Mouse (Mus musculus): ENCODE results near the gene Ndrg4. TPM values are rescaled to one million over a fixed set of nuclear protein-coding genes. Genes with fewer than 3 reads are reported as not detected.

The Ndrg4 gene
- polyA plus RNA-seq, 1 experiment = 83.9 TPM

DNA sequence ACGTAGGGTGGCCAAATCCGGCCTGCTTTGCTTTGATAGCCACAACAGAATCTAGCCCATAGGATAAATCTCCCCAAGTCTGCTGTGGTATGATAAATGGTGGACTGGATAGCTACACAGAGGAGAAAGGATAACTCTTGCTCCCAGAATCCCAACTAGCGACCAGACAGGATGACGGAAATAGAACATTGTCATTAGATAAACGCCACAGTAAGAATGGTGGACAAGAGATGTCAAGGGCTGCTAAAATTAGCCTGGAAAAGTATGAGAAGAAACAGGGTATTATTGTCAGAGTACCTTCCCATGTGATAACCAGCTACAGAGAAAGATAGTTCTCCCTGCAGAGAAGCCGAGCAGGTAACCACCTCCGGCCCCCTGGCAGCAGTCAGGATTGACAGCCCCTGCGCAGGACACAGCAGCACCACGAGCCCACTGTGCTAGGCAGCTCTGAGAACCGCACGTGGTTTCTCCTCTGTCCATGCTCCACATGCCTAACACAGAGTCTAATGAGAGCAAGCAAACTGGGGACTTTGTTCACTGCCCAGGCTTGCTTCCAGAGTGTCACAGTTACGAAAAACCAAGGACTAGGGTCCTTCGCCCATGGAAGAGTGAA, 14.3 kb downstream of the Ndrg4 start:
- H3K4me2 ChIP-seq (ENCODE audit: low read depth) = no peak overlapping the region
- H3K27me3 ChIP-seq (ENCODE audit: control insufficient read depth, insufficient read depth, insufficient read length) = no peaks in the 10 kb centered on the region
- peaks cover 5% of the 10 kb centered on the region for H3K79me2 ChIP-seq (ENCODE audit: control insufficient read depth, insufficient read depth)
- H3K4me3 ChIP-seq = no peak overlapping the region
- no peak for TF ChIP-seq CEBPB (IDR thresholded peaks at IDR 0.05; ENCODE audit: insufficient read depth, poor library complexity, severe bottlenecking)
- TF ChIP-seq USF1 (IDR thresholded peaks at IDR 0.05; ENCODE audit: low read depth) = no peak
- TF ChIP-seq POLR2AphosphoS2 (IDR thresholded peaks at IDR 0.05; ENCODE audit: insufficient read length, low read depth) = no peak
- TF ChIP-seq MYOD1 (IDR thresholded peaks at IDR 0.05; ENCODE audit: control insufficient read depth in 1 of 3, insufficient read length in 2 of 3, low read depth in 2 of 3) = no peak
- no peak for TF ChIP-seq TCF12 (IDR thresholded peaks at IDR 0.05; ENCODE audit: insufficient read depth, poor library complexity, severe bottlenecking)
- TF ChIP-seq POLR2A (IDR thresholded peaks at IDR 0.05; ENCODE audit: insufficient read length, low read depth) = no peak
- no peak for TF ChIP-seq TCF3 (IDR thresholded peaks at IDR 0.05; ENCODE audit: insufficient read length, low read depth)
- no peak for TF ChIP-seq REST (IDR thresholded peaks at IDR 0.05; ENCODE audit: insufficient read depth, insufficient read length)
- TF ChIP-seq MYOG (IDR thresholded peaks at IDR 0.05; ENCODE audit: control insufficient read depth in 1 of 3, insufficient read depth in 1 of 3, insufficient read length in 2 of 3, low read depth in 2 of 3) = no peak
- TF ChIP-seq MAX (IDR thresholded peaks at IDR 0.05; ENCODE audit: low read depth) = no peak
- TF ChIP-seq E2F4 (IDR thresholded peaks at IDR 0.05; ENCODE audit: insufficient read depth) = no peak
- no peak for TF ChIP-seq SRF (IDR thresholded peaks at IDR 0.05; ENCODE audit: control insufficient read depth, insufficient read length, low read depth)
- H3ac ChIP-seq (ENCODE audit: control insufficient read depth, insufficient read length) = no peak overlapping the region
- H3K36me3 ChIP-seq (ENCODE audit: control insufficient read depth, insufficient read depth) = no peaks in the 10 kb centered on the region

DNA sequence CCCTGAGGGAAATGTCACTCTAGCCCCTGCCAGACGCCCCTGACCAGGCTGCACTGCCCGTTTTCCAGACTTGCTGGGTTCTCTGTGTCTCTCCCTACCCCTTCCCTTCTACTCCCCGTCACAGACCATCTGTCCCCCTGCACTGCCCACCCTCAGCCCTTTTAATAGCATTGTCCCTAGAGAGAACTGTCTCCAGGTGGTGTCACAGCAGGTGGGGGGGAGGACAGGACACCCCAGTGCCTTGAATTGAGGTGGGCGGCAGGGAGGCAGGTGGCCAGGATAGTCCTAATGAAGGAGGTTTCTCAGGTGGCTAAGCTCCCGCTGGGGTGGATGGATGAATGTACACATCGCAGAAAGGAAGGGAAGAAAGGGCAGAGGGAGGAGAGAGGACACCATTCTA, 17.9 kb downstream of the Ndrg4 start:
- Histone ChIP-seq H3K27me3 (ENCODE audit: control insufficient read depth, insufficient read depth, insufficient read length) (no peaks in the 10 kb centered on the region), H3K36me3 (ENCODE audit: control insufficient read depth, insufficient read depth) (no peaks in the 10 kb centered on the region), H3K4me2 (ENCODE audit: low read depth) (no peak overlapping the region), H3K4me3 (no peak overlapping the region), H3ac (ENCODE audit: control insufficient read depth, insufficient read length) (no peak overlapping the region), H3K79me2 (ENCODE audit: control insufficient read depth, insufficient read depth) (peaks cover 5% of the 10 kb centered on the region)
- no peak for TF ChIP-seq TCF12 (IDR thresholded peaks at IDR 0.05; ENCODE audit: insufficient read depth, poor library complexity, severe bottlenecking)

DNA sequence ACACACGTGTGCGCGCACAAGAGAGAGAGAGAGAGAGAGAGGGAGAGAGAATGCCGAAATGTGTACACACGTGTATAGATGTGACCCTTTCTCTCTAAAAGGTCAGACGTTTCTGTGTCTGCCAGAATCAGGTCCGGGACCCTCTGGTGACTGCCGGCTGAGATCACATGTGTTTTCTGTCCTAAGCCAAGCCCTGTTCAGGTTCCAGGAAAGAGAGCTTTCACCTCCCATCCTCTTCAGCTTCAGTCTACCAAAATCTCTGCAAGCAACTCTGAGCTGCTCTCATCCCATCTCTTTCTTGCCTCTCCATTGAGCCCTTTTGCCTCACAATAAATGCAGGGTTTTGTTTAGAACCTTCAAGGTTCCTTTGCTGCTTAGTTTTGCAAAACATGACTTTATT, 19.9 kb downstream of the Ndrg4 start:
- no peak for TF ChIP-seq MYOG (IDR thresholded peaks at IDR 0.05; ENCODE audit: control insufficient read depth in 1 of 3, insufficient read depth in 1 of 3, insufficient read length in 2 of 3, low read depth in 2 of 3)
- no peak for TF ChIP-seq MAX (IDR thresholded peaks at IDR 0.05; ENCODE audit: low read depth)
- Histone ChIP-seq H3K27me3 (ENCODE audit: control insufficient read depth, insufficient read depth, insufficient read length) (no peaks in the 10 kb centered on the region), H3K4me3 (no peak overlapping the region), H3ac (ENCODE audit: control insufficient read depth, insufficient read length) (no peak overlapping the region), H3K36me3 (ENCODE audit: control insufficient read depth, insufficient read depth) (no peaks in the 10 kb centered on the region), H3K4me2 (ENCODE audit: low read depth) (peak overlapping the region; percentile 74), H3K79me2 (ENCODE audit: control insufficient read depth, insufficient read depth) (peaks cover 4% of the 10 kb centered on the region)

DNA sequence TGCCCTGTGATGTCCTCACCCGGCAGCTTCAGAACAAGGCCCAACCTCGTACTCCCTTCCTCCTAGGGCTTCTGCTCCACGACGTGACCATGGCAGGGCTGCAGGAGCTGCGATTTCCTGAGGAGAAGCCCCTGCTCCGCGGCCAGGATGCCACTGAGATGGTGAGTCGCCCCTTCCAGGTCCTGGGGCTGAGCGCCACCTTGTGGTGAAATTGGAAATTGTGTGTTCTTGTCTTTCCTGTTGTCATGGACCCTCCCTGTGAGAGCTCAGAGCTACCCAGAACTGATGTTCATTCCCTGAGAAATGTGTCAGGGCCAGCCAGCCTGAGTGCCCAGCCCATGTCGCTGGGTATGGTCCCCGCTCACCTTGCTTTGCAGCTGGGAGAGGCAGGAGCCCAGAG, 20.3 kb downstream of the Ndrg4 start:
- H3ac ChIP-seq (ENCODE audit: control insufficient read depth, insufficient read length) = no peak overlapping the region
- no peaks in the 10 kb centered on the region for H3K27me3 ChIP-seq (ENCODE audit: control insufficient read depth, insufficient read depth, insufficient read length)
- TF ChIP-seq POLR2AphosphoS2 (IDR thresholded peaks at IDR 0.05; ENCODE audit: insufficient read length, low read depth) (no peak), MYOD1 (IDR thresholded peaks at IDR 0.05; ENCODE audit: control insufficient read depth in 1 of 3, insufficient read length in 2 of 3, low read depth in 2 of 3) (no peak), TCF12 (IDR thresholded peaks at IDR 0.05; ENCODE audit: insufficient read depth, poor library complexity, severe bottlenecking) (no peak), TCF3 (IDR thresholded peaks at IDR 0.05; ENCODE audit: insufficient read length, low read depth) (no peak), SRF (IDR thresholded peaks at IDR 0.05; ENCODE audit: control insufficient read depth, insufficient read length, low read depth) (no peak), POLR2A (IDR thresholded peaks at IDR 0.05; ENCODE audit: insufficient read length, low read depth) (no peak), MYOG (IDR thresholded peaks at IDR 0.05; ENCODE audit: control insufficient read depth in 1 of 3, insufficient read depth in 1 of 3, insufficient read length in 2 of 3, low read depth in 2 of 3) (no peak), REST (IDR thresholded peaks at IDR 0.05; ENCODE audit: insufficient read depth, insufficient read length) (no peak), USF1 (IDR thresholded peaks at IDR 0.05; ENCODE audit: low read depth) (no peak), E2F4 (IDR thresholded peaks at IDR 0.05; ENCODE audit: insufficient read depth) (no peak), MAX (IDR thresholded peaks at IDR 0.05; ENCODE audit: low read depth) (no peak), CEBPB (IDR thresholded peaks at IDR 0.05; ENCODE audit: insufficient read depth, poor library complexity, severe bottlenecking) (no peak)
- no peaks in the 10 kb centered on the region for H3K36me3 ChIP-seq (ENCODE audit: control insufficient read depth, insufficient read depth)
- H3K4me2 ChIP-seq (ENCODE audit: low read depth) = peak overlapping the region; percentile 74
- H3K79me2 ChIP-seq (ENCODE audit: control insufficient read depth, insufficient read depth) = no peaks in the 10 kb centered on the region
- H3K4me3 ChIP-seq = no peak overlapping the region

DNA sequence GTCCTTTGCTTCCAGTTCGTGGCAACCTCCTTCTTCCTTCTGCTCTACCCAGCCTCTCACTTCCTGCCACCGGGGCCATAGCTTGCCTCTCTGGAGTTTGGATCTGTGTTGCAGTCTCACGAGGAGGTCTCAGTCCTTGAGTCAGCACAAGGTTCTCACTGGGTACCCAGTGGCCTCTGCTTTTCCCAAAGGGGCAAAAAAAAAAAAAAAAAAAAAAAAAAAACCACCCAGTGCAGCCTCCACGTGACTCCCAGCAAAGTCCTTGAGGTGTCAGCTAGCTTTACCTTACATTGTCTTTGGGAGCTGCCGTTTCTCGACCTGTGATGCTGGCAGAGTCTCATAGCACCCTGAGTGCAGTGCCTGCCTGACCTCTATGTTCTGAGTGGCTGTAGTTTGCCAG, 21.4 kb downstream of the Ndrg4 start:
- no peaks in the 10 kb centered on the region for H3K27me3 ChIP-seq (ENCODE audit: control insufficient read depth, insufficient read depth, insufficient read length)
- no peak overlapping the region for H3K4me3 ChIP-seq
- H3K79me2 ChIP-seq (ENCODE audit: control insufficient read depth, insufficient read depth) = no peaks in the 10 kb centered on the region
- TF ChIP-seq TCF12 (IDR thresholded peaks at IDR 0.05; ENCODE audit: insufficient read depth, poor library complexity, severe bottlenecking) (no peak), TCF3 (IDR thresholded peaks at IDR 0.05; ENCODE audit: insufficient read length, low read depth) (no peak), E2F4 (IDR thresholded peaks at IDR 0.05; ENCODE audit: insufficient read depth) (no peak), REST (IDR thresholded peaks at IDR 0.05; ENCODE audit: insufficient read depth, insufficient read length) (no peak), USF1 (IDR thresholded peaks at IDR 0.05; ENCODE audit: low read depth) (no peak), CEBPB (IDR thresholded peaks at IDR 0.05; ENCODE audit: insufficient read depth, poor library complexity, severe bottlenecking) (no peak), MYOD1 (IDR thresholded peaks at IDR 0.05; ENCODE audit: control insufficient read depth in 1 of 3, insufficient read length in 2 of 3, low read depth in 2 of 3) (no peak), MAX (IDR thresholded peaks at IDR 0.05; ENCODE audit: low read depth) (no peak), SRF (IDR thresholded peaks at IDR 0.05; ENCODE audit: control insufficient read depth, insufficient read length, low read depth) (no peak), MYOG (IDR thresholded peaks at IDR 0.05; ENCODE audit: control insufficient read depth in 1 of 3, insufficient read depth in 1 of 3, insufficient read length in 2 of 3, low read depth in 2 of 3) (no peak), POLR2A (IDR thresholded peaks at IDR 0.05; ENCODE audit: insufficient read length, low read depth) (no peak), POLR2AphosphoS2 (IDR thresholded peaks at IDR 0.05; ENCODE audit: insufficient read length, low read depth) (no peak)
- no peak overlapping the region for H3ac ChIP-seq (ENCODE audit: control insufficient read depth, insufficient read length)
- H3K36me3 ChIP-seq (ENCODE audit: control insufficient read depth, insufficient read depth) = no peaks in the 10 kb centered on the region
- no peak overlapping the region for H3K4me2 ChIP-seq (ENCODE audit: low read depth)

Measured in myocyte (in vitro differentiated cells).